Mouse (Mus musculus) induced T-regulatory cell, adult 2 months (primary cell): ENCODE results near the gene Slc5a11.

Experiments
- DNase-seq: peaks from one replicate; pipeline ENCODE4 v3.0.0-alpha.2; 2012; ENCODE audit warnings: low read depth

Slc5a11 gene

GRCm38 (mm10) chr7:123214365-123215075 lies at the start of gene Slc5a11:
Slc5a11 (plus strand) TSS chr7:123214780.
- DNase-seq = no peak

DNA sequence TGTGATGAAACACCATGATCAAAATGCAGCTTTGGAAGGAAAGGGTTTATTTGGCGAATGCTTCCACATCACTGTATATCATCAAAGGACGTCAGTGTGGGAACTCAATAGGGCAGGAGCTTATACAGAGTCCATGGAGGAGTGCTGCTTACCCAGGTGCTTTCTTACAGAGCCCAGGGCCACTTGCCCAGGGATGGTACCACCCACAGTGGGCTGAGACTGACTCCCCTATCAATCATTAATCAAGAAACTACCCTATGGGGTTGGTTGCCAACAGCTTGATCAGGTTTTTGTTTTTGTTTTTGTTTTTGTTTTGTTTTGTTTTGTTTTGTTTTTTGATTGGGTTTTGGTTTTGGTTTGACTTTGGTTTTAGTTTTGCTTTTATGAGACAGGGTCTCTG lies 47.1 kb upstream of the Slc5a11 start:
- no peak for DNase-seq

GRCm38 (mm10) chr7:123169618-123170017 lies 45.0 kb upstream of the Slc5a11 start:
- DNase-seq = no peak

- DNase-seq = no peak
Measured at GRCm38 (mm10) chr7:123172101-123172500, 42.5 kb upstream of the Slc5a11 start.

DNA sequence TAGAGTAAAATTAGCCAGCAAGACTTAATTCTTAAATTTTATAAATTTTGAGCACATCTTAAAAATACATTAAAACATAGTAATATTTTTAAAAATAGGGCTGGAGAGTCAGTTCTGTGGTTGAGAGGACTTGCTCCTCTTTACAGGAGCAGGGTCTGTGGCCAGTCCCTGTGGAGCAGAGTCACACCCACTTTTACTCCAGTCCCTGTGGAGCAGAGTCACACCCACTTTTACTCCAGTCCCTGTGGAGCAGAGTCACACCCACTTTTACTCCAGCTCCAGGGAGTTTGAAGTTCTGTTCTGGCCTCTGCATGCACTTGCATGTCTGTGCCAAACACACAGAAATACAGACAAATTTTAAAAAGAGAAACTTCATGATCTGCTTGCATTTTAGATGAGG lies 37.4 kb upstream of the Slc5a11 start:
- DNase-seq = no peak

GRCm38 (mm10) chr7:123181787-123182701 lies 32.5 kb upstream of the Slc5a11 start:
- DNase-seq = no peak

GRCm38 (mm10) chr7:123184891-123185290 lies 29.7 kb upstream of the Slc5a11 start:
- no peak for DNase-seq

DNA sequence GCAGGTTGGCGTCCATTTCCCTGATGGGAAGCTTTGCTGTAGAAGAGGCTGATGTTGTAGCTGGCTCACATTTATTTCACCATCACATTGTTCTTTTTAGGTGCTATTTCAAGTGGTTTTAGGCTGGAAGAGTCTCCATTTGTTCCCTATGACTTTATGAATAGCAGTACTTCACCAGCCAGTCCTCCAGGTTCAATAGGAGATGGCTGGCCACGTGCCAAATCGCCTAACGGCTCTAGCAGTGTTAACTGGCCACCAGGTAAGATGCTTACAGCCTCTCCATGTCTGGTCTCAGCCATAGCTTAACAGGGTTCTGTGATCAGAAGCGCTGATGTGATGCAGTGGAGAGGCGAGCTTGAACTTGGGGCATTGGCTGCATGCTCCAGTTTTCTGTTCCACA lies 28.1 kb upstream of the Slc5a11 start:
- DNase-seq = no peak

GRCm38 (mm10) chr7:123187246-123187645 lies 27.3 kb upstream of the Slc5a11 start:
- DNase-seq = no peak

GRCm38 (mm10) chr7:123188462-123188861 lies 26.1 kb upstream of the Slc5a11 start:
- peak; percentile 44 for DNase-seq

DNA sequence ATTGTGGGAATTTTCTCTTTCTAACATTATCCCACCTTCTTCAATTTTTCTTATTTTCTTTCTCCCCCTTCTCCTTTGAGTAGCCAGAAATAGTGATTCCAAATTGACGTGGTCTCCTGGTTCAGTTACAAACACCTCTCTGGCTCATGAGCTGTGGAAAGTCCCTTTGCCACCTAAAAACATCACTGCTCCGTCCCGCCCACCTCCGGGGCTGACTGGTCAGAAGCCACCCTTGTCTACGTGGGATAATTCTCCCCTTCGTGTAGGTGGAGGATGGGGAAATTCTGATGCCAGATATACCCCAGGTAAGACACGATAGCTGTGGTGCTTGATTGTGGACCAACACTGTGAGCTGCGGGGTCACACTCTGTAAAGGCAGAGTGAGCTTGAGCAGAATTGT lies 24.8 kb upstream of the Slc5a11 start:
- DNase-seq = peak; percentile 62

GRCm38 (mm10) chr7:123191731-123192130 lies 22.8 kb upstream of the Slc5a11 start:
- DNase-seq = no peak

DNA sequence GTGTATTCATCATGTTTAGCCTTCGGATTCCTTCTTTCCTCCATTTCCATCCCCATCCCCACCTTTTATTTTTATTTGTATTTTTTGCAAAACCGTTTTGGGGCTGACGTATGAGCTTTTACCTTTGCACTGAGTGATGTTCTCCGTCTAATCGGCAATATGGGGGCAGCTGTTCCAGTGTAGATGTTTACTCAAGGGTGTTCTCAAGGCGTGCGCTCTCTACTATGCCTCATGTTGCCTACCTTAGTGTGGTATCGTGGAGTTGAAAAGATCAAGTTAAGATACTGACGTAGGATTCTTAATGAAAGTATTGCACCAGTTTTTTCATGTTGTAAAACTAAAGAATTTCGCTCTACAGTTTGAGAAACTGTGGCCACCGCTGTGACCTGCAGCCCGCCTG lies 21.4 kb upstream of the Slc5a11 start:
- no peak for DNase-seq

- no peak for DNase-seq
Measured at GRCm38 (mm10) chr7:123194696-123195095, 19.9 kb upstream of the Slc5a11 start.

GRCm38 (mm10) chr7:123196432-123196831 lies 18.1 kb upstream of the Slc5a11 start:
- DNase-seq = no peak

DNA sequence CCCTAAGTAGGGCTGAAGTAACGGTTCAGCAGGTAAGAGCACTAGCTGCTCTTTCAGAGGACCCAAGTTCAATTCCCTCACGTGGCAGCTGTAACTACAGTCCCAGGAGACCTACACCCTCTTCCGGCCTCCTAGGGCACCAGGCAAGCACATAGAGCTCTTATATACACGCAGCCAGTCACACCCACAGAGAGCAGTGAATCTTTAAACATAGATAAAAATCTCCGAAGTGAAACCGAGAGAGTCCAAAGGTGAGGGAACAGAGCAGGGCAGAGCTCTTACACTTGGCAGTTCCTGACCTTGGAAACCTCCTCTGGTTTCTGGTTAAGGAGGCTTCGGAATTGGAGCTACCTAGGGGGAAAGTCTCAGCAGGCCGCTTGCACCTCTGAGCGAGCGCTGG lies 15.9 kb upstream of the Slc5a11 start:
- peak; percentile 22 for DNase-seq

- no peak for DNase-seq
Measured at GRCm38 (mm10) chr7:123199151-123199550, 15.4 kb upstream of the Slc5a11 start.

GRCm38 (mm10) chr7:123199656-123200206 lies 14.8 kb upstream of the Slc5a11 start:
- no peak for DNase-seq

DNA sequence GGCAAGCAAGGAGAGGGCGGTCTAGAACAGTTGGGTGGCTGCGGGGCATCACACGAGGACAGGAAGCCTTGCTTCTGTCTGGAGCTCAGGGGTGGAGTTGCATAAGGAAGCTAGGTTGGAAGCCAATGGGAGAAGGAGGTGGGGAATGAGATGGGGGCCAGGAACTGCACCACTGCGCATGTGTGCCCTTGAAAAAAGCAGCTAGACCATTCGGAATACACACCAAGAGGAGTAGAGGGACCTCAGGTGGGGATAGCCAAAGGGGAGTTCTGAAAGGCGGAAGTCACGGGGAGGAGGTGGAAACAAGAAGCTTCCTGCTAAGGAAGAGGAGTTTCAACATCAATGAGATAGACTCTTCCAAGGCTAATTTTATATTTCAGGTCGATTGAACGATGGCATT lies 13.9 kb upstream of the Slc5a11 start:
- no peak for DNase-seq

DNA sequence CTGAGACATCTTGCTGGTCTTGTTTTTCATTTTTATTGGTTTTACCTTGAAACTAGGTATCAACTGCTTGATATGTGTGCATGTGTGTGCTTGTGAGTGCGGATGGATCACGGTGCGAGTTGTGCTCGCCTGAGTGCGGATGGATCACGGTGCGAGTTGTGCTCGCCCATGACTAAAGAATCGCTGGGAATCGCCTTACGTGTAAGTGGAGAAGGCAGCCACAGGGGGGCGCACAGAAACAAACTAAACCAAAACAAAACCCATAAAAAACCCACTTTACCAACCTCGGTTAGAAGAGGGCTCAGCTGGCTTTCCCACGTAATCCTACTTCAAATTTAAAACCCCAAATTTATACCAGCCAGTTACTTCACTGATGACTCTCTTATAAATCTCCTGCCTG lies 9.3 kb upstream of the Slc5a11 start:
- DNase-seq = peak; percentile 77

- DNase-seq = no peak
Measured at GRCm38 (mm10) chr7:123207561-123207960, 7.0 kb upstream of the Slc5a11 start.

- no peak for DNase-seq
Measured at GRCm38 (mm10) chr7:123209864-123210263, 4.7 kb upstream of the Slc5a11 start.

- DNase-seq = no peak
Measured at GRCm38 (mm10) chr7:123211461-123211860, 3.1 kb upstream of the Slc5a11 start.
